Mouse (Mus musculus): ENCODE measurements around the gene Tmtc1.

- TF ChIP-seq USF1 (IDR thresholded peaks at IDR 0.05; ENCODE audit: low read depth) (no peak), POLR2AphosphoS2 (IDR thresholded peaks at IDR 0.05; ENCODE audit: insufficient read length, low read depth) (no peak), POLR2A (IDR thresholded peaks at IDR 0.05; ENCODE audit: insufficient read length, low read depth) (no peak), SRF (IDR thresholded peaks at IDR 0.05; ENCODE audit: control insufficient read depth, insufficient read length, low read depth) (no peak), REST (IDR thresholded peaks at IDR 0.05; ENCODE audit: insufficient read depth, insufficient read length) (no peak), MAX (IDR thresholded peaks at IDR 0.05; ENCODE audit: low read depth) (no peak), MYOG (IDR thresholded peaks at IDR 0.05; ENCODE audit: control insufficient read depth in 1 of 3, insufficient read depth in 1 of 3, insufficient read length in 2 of 3, low read depth in 2 of 3) (no peak), TCF12 (IDR thresholded peaks at IDR 0.05; ENCODE audit: insufficient read depth, poor library complexity, severe bottlenecking) (no peak), MYOD1 (IDR thresholded peaks at IDR 0.05; ENCODE audit: control insufficient read depth in 1 of 3, insufficient read length in 2 of 3, low read depth in 2 of 3) (no peak), E2F4 (IDR thresholded peaks at IDR 0.05; ENCODE audit: insufficient read depth) (no peak), CEBPB (IDR thresholded peaks at IDR 0.05; ENCODE audit: insufficient read depth, poor library complexity, severe bottlenecking) (no peak), TCF3 (IDR thresholded peaks at IDR 0.05; ENCODE audit: insufficient read length, low read depth) (no peak)
These were observed 59.9 kb downstream of the Tmtc1 start for GRCm38 (mm10) chr6:148384111-148384895.

Measured in myocyte (in vitro differentiated cells).